8 mouse cellular contexts compared by ENCODE assay signal in genomic region chr11:116852891-116853511, GRCm38 (mm10). TPM values are rescaled to one million over a fixed set of nuclear protein-coding genes. Genes with fewer than 3 reads are reported as not detected.
DNase-seq lines count a peak whose midpoint lies in the region; ATAC-seq and TF ChIP-seq lines count a peak whose summit lies in the region.

Gene Srsf2 (minus strand): TSS chr11:116853094.

- H3K4me1 ChIP-seq in cortical plate, adult 2 months (ENCODE audit: control insufficient read depth, insufficient read depth, low read length): peaks cover 6% of the 10 kb centered on the region; the same call in 1 of the 2 replicates

- H3K4me3 ChIP-seq in cortical plate, adult 2 months (ENCODE audit: insufficient read depth, low read length): peak within 1 kb of the TSS; percentile 68

- ATAC-seq in activated CD4-positive, CD25-positive, alpha-beta regulatory T cell, adult 4 months: peak; percentile 62
- ATAC-seq in inflammation-experienced regulatory T-cells, adult 6 months: peak; percentile 74
- ATAC-seq in megakaryocyte-erythroid progenitor cell, adult 5-6 weeks (replicated peaks; ENCODE audit: low FRiP score, low TSS enrichment, poor library complexity, severe bottlenecking): peak; percentile 81

- peak within 1 kb of the TSS; percentile 99 for H3K27ac ChIP-seq in cortical plate, adult 2 months (ENCODE audit: insufficient read depth, low read length)

- peak; percentile 99 for TF ChIP-seq POLR2A in cortical plate, adult 2 months (IDR thresholded peaks at IDR 0.05; ENCODE audit: extremely low read depth, insufficient read depth, low read length)

- no peak for TF ChIP-seq CTCF in cortical plate, adult 2 months (IDR thresholded peaks at IDR 0.05; ENCODE audit: extremely low read depth, insufficient read depth, low read length)

- DNase-seq in gastrocnemius, postnatal 10 days: peak; percentile 96
- peak; percentile 96 to 97 for DNase-seq in left cerebral cortex, postnatal 10 days (ENCODE audit: extremely low spot score in 1 of 2, low spot score in 2 of 2)
- peak; percentile 98 for DNase-seq in right cerebral cortex, postnatal 25 days
- DNase-seq in urinary bladder, postnatal 4 days (ENCODE audit: low spot score in 2 of 2): peak; percentile 97

- intact Hi-C loops in left cerebral cortex, postnatal 10 days (cut with DNase I): no loop called here

RNA-seq across cellular contexts. Expression of gene Srsf2, which starts in this region (rescaled TPM):
- 100 to 1,000 TPM; 256 to 305 TPM for polyA plus RNA-seq in activated CD4-positive, CD25-positive, alpha-beta regulatory T cell, adult 4 months (2017; shearing (Covaris generic))
- 275 and 286 TPM in 2 replicates for polyA plus RNA-seq in cortical plate, adult 2 months (2012; rRNA removed)
- total RNA-seq in gastrocnemius, postnatal 10 days (2021): 100 to 1,000 TPM; 123 to 146 TPM
- 100 to 1,000 TPM; 189 to 367 (median 325) TPM for polyA plus RNA-seq in inflammation-experienced regulatory T-cells, adult 6 months (2017; shearing (Covaris generic))
- 100 to 1,000 TPM; 196 to 199 TPM for total RNA-seq in left cerebral cortex, postnatal 10 days (2021)
- total RNA-seq in megakaryocyte-erythroid progenitor cell, adult 5-6 weeks (2014; fragmentation: Nextera tagmentation): 740 and 930 TPM in 2 replicates
- 646 and 663 TPM in 2 replicates for total RNA-seq in megakaryocyte-erythroid progenitor cell, adult 5-6 weeks (2017)

Comparison
In these comparisons a context has a peak if more than half of its experiments do, and no peak if none do; other contexts are left out.
1. Peak in every context shown above with its lines: DNase-seq, ATAC-seq, H3K4me3 ChIP-seq and H3K27ac ChIP-seq.